Mouse (Mus musculus): ENCODE measurements around the gene Top2a. TPM values are rescaled to one million over a fixed set of nuclear protein-coding genes. Genes with fewer than 3 reads are reported as not detected.
A peak's percentile ranks its signal among the peaks of the same experiment; 100 is the strongest.

The Top2a gene
- polyA plus RNA-seq, 1 experiment from 2014 or later, result 315 TPM

GRCm38 (mm10) chr11:98953361-98953760, 70.6 kb downstream of the Top2a start:
- H3K9ac ChIP-seq (ENCODE audit: low read depth, low read length), result no peak overlapping the region
- no peaks in the 10 kb centered on the region for H3K9me3 ChIP-seq (ENCODE audit: control insufficient read depth, low read length)
- ATAC-seq (replicated peaks; ENCODE audit: low FRiP score) (no peak; the same call in 1 of the 2 replicates), DNase-seq (ENCODE audit: low spot score) (no peak)
- H3K4me1 ChIP-seq (replicated peaks; ENCODE audit: control insufficient read depth, insufficient read depth, low read length), result peaks cover 43% of the 10 kb centered on the region
- WGBS, result 16% methylated on average over 2 of the region's 2 CpGs
- H3K36me3 ChIP-seq (ENCODE audit: control insufficient read depth, insufficient read depth, low read length), result peaks cover 5% of the 10 kb centered on the region; the same call in 1 of the 2 replicates
- H3K27me3 ChIP-seq (replicated peaks; ENCODE audit: control insufficient read depth, insufficient read depth, low read length), result 0 out of 2 replicates have a peak, but pooled peaks cover 2% of the 10 kb centered on the region
- peak overlapping the region; percentile 73 for H3K27ac ChIP-seq (ENCODE audit: low read depth, low read length)
- H3K4me2 ChIP-seq, result no peak overlapping the region; the same call in 1 of the 2 replicates
- no peak overlapping the region for H3K4me3 ChIP-seq (ENCODE audit: low read depth, low read length)

DNA sequence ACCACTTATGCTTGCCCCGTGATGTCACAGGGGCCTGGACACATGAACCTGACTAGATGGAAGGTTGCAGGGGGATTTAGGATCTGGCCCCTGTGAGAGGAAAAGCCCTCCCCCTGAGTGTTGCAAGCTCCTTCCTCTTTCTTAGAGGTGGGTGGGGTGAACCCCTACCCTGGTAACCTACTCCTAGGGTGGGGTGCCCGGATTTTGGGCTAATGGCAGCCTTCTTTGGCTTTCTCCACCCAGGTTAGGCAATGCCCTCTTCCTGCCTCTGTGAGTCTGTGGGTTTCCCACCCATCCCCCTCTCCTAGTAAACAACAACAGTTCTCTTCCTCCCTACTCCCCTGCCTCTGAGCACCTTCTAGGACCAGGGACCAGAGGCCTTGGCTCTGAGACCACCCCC, 71.3 kb downstream of the Top2a start:
- no peak overlapping the region for H3K27ac ChIP-seq (ENCODE audit: low read depth, low read length)
- 0 out of 2 replicates have a peak, but pooled peaks cover 2% of the 10 kb centered on the region for H3K27me3 ChIP-seq (replicated peaks; ENCODE audit: control insufficient read depth, insufficient read depth, low read length)
- WGBS, result 33% methylated on average over 2 of the region's 2 CpGs
- ATAC-seq (replicated peaks; ENCODE audit: low FRiP score) (no peak), DNase-seq (ENCODE audit: low spot score) (no peak)
- H3K4me2 ChIP-seq, result no peak overlapping the region
- peaks cover 48% of the 10 kb centered on the region for H3K4me1 ChIP-seq (replicated peaks; ENCODE audit: control insufficient read depth, insufficient read depth, low read length)
- H3K4me3 ChIP-seq (ENCODE audit: low read depth, low read length), result no peak overlapping the region
- H3K9me3 ChIP-seq (ENCODE audit: control insufficient read depth, low read length), result no peaks in the 10 kb centered on the region
- no peak overlapping the region for H3K9ac ChIP-seq (ENCODE audit: low read depth, low read length)
- H3K36me3 ChIP-seq (ENCODE audit: control insufficient read depth, insufficient read depth, low read length), result peaks cover 5% of the 10 kb centered on the region; the same call in 1 of the 2 replicates

- ATAC-seq (replicated peaks; ENCODE audit: low FRiP score) (no peak), DNase-seq (ENCODE audit: low spot score) (no peak)
- H3K9me3 ChIP-seq (ENCODE audit: control insufficient read depth, low read length), result no peaks in the 10 kb centered on the region
- H3K27me3 ChIP-seq (replicated peaks; ENCODE audit: control insufficient read depth, insufficient read depth, low read length), result 0 out of 2 replicates have a peak, but pooled peaks cover 2% of the 10 kb centered on the region
- WGBS, result 90% methylated on average over 1 of the region's 1 CpGs
- no peak overlapping the region for H3K9ac ChIP-seq (ENCODE audit: low read depth, low read length)
- H3K4me1 ChIP-seq (replicated peaks; ENCODE audit: control insufficient read depth, insufficient read depth, low read length), result peaks cover 55% of the 10 kb centered on the region
- no peak overlapping the region for H3K27ac ChIP-seq (ENCODE audit: low read depth, low read length)
- H3K36me3 ChIP-seq (ENCODE audit: control insufficient read depth, insufficient read depth, low read length), result peaks cover 5% of the 10 kb centered on the region; the same call in 1 of the 2 replicates
- H3K4me3 ChIP-seq (ENCODE audit: low read depth, low read length), result no peak overlapping the region
- no peak overlapping the region for H3K4me2 ChIP-seq
Measured at GRCm38 (mm10) chr11:98952111-98952510, 71.9 kb downstream of the Top2a start.

GRCm38 (mm10) chr11:98951026-98951906, 72.7 kb downstream of the Top2a start:
- 0 out of 2 replicates have a peak, but pooled peaks cover 2% of the 10 kb centered on the region for H3K27me3 ChIP-seq (replicated peaks; ENCODE audit: control insufficient read depth, insufficient read depth, low read length)
- no peak overlapping the region for H3K4me2 ChIP-seq
- 80% methylated on average over 16 of the region's 16 CpGs for WGBS
- DNase-seq (ENCODE audit: low spot score), result no peak
- H3K9ac ChIP-seq (ENCODE audit: low read depth, low read length), result no peak overlapping the region; the same call in 1 of the 2 replicates
- no peak overlapping the region for H3K27ac ChIP-seq (ENCODE audit: low read depth, low read length)
- H3K4me3 ChIP-seq (ENCODE audit: low read depth, low read length), result no peak overlapping the region
- ATAC-seq (replicated peaks; ENCODE audit: low FRiP score), result no peak
- H3K36me3 ChIP-seq (ENCODE audit: control insufficient read depth, insufficient read depth, low read length), result peaks cover 5% of the 10 kb centered on the region; the same call in 1 of the 2 replicates
- H3K4me1 ChIP-seq (replicated peaks; ENCODE audit: control insufficient read depth, insufficient read depth, low read length), result peaks cover 58% of the 10 kb centered on the region
- H3K9me3 ChIP-seq (ENCODE audit: control insufficient read depth, low read length), result no peaks in the 10 kb centered on the region

GRCm38 (mm10) chr11:98950484-98950883, 73.5 kb downstream of the Top2a start:
- no peaks in the 10 kb centered on the region for H3K9me3 ChIP-seq (ENCODE audit: control insufficient read depth, low read length)
- no peak overlapping the region for H3K4me3 ChIP-seq (ENCODE audit: low read depth, low read length)
- H3K36me3 ChIP-seq (ENCODE audit: control insufficient read depth, insufficient read depth, low read length), result peaks cover 5% of the 10 kb centered on the region; the same call in 1 of the 2 replicates
- 81% methylated on average over 9 of the region's 9 CpGs for WGBS
- no peak overlapping the region for H3K4me2 ChIP-seq
- peaks cover 60% of the 10 kb centered on the region for H3K4me1 ChIP-seq (replicated peaks; ENCODE audit: control insufficient read depth, insufficient read depth, low read length)
- no peak for ATAC-seq (replicated peaks; ENCODE audit: low FRiP score)
- DNase-seq (ENCODE audit: low spot score), result no peak
- H3K27ac ChIP-seq (ENCODE audit: low read depth, low read length), result no peak overlapping the region
- no peak overlapping the region for H3K9ac ChIP-seq (ENCODE audit: low read depth, low read length)
- H3K27me3 ChIP-seq (replicated peaks; ENCODE audit: control insufficient read depth, insufficient read depth, low read length), result 0 out of 2 replicates have a peak, but pooled peaks cover 2% of the 10 kb centered on the region

GRCm38 (mm10) chr11:98949958-98950460, 74.0 kb downstream of the Top2a start:
- H3K4me3 ChIP-seq (ENCODE audit: low read depth, low read length), result no peak overlapping the region
- WGBS, result 88% methylated on average over 7 of the region's 7 CpGs
- H3K9me3 ChIP-seq (ENCODE audit: control insufficient read depth, low read length), result no peaks in the 10 kb centered on the region
- DNase-seq (ENCODE audit: low spot score), result no peak
- H3K4me2 ChIP-seq, result no peak overlapping the region
- H3K4me1 ChIP-seq (replicated peaks; ENCODE audit: control insufficient read depth, insufficient read depth, low read length), result peaks cover 60% of the 10 kb centered on the region
- 0 out of 2 replicates have a peak, but pooled peaks cover 2% of the 10 kb centered on the region for H3K27me3 ChIP-seq (replicated peaks; ENCODE audit: control insufficient read depth, insufficient read depth, low read length)
- no peak overlapping the region for H3K27ac ChIP-seq (ENCODE audit: low read depth, low read length)
- ATAC-seq (replicated peaks; ENCODE audit: low FRiP score), result no peak
- H3K36me3 ChIP-seq (ENCODE audit: control insufficient read depth, insufficient read depth, low read length), result peaks cover 5% of the 10 kb centered on the region; the same call in 1 of the 2 replicates
- H3K9ac ChIP-seq (ENCODE audit: low read depth, low read length), result no peak overlapping the region

- no peak for ATAC-seq (replicated peaks; ENCODE audit: low FRiP score)
- no peaks in the 10 kb centered on the region for H3K9me3 ChIP-seq (ENCODE audit: control insufficient read depth, low read length)
- WGBS, result 68% methylated on average over 12 of the region's 12 CpGs
- H3K4me1 ChIP-seq (replicated peaks; ENCODE audit: control insufficient read depth, insufficient read depth, low read length), result peaks cover 60% of the 10 kb centered on the region
- peaks cover 5% of the 10 kb centered on the region; the same call in 1 of the 2 replicates for H3K36me3 ChIP-seq (ENCODE audit: control insufficient read depth, insufficient read depth, low read length)
- DNase-seq (ENCODE audit: low spot score), result no peak
- no peak overlapping the region for H3K4me2 ChIP-seq
- no peak overlapping the region for H3K4me3 ChIP-seq (ENCODE audit: low read depth, low read length)
- no peak overlapping the region for H3K9ac ChIP-seq (ENCODE audit: low read depth, low read length)
- no peak overlapping the region for H3K27ac ChIP-seq (ENCODE audit: low read depth, low read length)
- 0 out of 2 replicates have a peak, but pooled peaks cover 2% of the 10 kb centered on the region for H3K27me3 ChIP-seq (replicated peaks; ENCODE audit: control insufficient read depth, insufficient read depth, low read length)
Measured at GRCm38 (mm10) chr11:98949242-98949957, 74.6 kb downstream of the Top2a start.

DNA sequence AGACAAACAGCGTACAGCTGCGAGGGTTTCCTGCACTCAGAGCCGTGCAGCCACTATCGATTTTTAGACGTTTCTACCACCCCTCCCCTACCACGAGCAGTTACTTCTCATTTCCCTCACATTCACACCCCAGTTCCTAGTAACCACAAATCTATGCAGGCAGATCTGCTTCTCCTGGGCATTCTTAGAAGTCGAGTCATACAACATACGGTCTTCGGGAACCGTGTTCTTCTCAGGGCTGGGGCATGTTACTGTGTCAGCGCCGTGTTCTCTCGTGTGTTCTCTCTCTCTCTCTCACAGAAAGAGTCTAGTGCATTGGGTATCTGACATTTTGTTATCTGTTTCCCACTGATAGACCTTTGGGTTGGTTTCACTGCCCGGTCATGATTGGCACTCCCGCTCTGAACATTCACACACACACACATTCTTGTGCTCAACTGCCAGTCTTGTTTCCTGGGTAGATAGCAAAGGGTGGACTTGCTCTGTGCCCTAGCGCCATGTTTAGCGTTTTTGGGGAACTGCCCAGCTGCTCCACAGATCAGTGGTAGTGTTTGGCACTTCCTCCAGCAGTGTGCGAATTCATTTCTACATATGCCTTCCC, 75.9 kb downstream of the Top2a start:
- peak overlapping the region; percentile 33 for H3K4me2 ChIP-seq
- ATAC-seq (replicated peaks; ENCODE audit: low FRiP score), result peak; percentile 32; the same call in 1 of the 2 replicates
- WGBS, result 29% methylated on average over 18 of the region's 18 CpGs

More for the DNA sequence above, 75.9 kb downstream of the Top2a start:
- no peak for DNase-seq (ENCODE audit: low spot score)
- Histone ChIP-seq H3K9me3 (ENCODE audit: control insufficient read depth, low read length) (no peaks in the 10 kb centered on the region), H3K4me1 (replicated peaks; ENCODE audit: control insufficient read depth, insufficient read depth, low read length) (peaks cover 62% of the 10 kb centered on the region), H3K4me3 (ENCODE audit: low read depth, low read length) (no peak overlapping the region; the same call in 1 of the 2 replicates), H3K27ac (ENCODE audit: low read depth, low read length) (peak overlapping the region; percentile 2; the same call in 1 of the 2 replicates), H3K27me3 (replicated peaks; ENCODE audit: control insufficient read depth, insufficient read depth, low read length) (0 out of 2 replicates have a peak, but pooled peaks cover 2% of the 10 kb centered on the region), H3K36me3 (ENCODE audit: control insufficient read depth, insufficient read depth, low read length) (peaks cover 5% of the 10 kb centered on the region; the same call in 1 of the 2 replicates), H3K9ac (ENCODE audit: low read depth, low read length) (no peak overlapping the region)

Measured in liver, embryonic 11.5 days (tissue).